Mouse (Mus musculus) right cerebral cortex, adult 2 months (tissue): ENCODE measurements around the gene St8sia1.
A peak's percentile ranks its signal among the peaks of the same experiment; 100 is the strongest.

Source experiments
- DNase-seq, 2 experiments: peaks; one replicate each; pipeline ENCODE4 v3.0.0; 2021 to 2022; ENCODE audit warnings: low spot score in 2 of 2

Gene St8sia1

GRCm38 (mm10) chr6:142867023-142867422 is 97.2 kb downstream of the St8sia1 start:
- DNase-seq: no peak

GRCm38 (mm10) chr6:142865199-142865598 is 99.1 kb downstream of the St8sia1 start:
- DNase-seq: no peak

DNA sequence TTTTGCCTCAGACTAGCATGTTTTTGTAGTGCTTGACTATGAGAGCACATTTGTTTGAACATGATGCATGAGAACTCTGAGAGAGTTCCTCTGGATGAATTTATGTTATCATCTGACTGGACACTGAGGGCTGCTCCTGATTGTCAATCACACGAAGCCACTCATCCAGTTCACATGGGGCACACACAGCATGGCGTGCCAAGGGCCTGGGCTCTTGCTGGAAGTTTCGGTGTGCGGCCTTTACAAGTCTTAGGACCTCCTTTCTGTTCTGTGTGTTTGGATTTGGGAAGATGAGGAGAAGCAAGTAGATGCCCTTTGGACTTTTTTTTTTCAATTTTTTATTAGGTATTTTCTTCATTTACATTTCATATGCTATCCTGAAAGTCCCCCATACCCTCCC is 100.4 kb downstream of the St8sia1 start:
- no peak for DNase-seq

DNA sequence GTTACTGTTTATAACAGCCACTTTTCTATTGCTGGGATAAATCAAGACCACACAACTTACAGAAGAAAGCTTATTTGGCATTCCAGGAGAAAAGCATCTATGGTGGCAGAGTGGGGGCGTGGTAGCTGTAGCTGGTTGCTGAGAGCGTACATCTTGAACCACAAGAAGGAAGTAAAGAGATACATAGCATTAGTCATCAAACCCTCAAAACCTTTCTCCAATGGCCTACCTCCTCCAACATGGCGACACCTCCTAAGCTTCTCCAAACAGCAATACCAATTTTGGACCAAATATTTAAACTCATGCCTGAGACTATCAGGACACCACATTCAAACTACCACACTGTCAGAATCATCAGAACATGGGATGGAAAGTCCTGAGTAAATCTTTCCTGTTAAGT is 102.0 kb downstream of the St8sia1 start:
- no peak for DNase-seq

DNA sequence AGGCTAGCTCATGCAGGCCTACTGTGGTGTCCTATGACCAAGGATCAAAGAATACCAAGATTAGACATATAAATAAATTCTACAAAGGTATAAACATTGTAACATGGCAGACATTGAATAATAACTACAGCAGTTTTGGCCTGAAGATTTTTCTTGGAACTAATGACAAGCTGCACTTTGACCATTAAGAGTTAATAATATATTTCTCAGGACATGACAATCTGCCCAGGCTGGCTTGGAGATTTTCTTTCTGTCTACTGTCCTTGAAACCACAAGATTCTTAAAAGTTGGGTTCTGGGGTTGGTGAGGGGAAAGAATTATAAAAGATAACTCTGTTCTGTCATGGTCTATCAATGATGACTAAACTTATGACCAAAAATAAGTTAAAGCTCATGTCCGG is 103.9 kb downstream of the St8sia1 start:
- no peak for DNase-seq

GRCm38 (mm10) chr6:142859946-142860345 is 104.3 kb downstream of the St8sia1 start:
- DNase-seq: no peak

DNA sequence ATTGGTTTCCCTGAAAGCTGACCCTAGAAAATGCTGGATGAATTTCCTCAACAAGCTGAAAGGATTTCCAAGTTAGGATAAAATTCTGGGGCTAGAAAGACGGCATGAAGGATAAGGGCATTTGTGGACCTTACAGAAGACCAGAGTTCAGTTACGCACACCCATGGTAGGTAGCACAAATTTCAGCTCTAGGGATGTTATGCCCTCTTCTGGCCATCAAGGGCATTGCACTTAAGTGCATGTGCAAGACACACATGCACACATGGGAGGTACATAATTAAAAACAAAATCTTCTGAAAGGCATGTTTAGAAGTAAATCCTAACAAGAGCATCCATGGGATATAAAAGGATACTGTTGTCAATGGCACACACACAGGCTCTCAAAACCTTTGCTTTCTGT is 105.3 kb downstream of the St8sia1 start:
- no peak for DNase-seq

DNA sequence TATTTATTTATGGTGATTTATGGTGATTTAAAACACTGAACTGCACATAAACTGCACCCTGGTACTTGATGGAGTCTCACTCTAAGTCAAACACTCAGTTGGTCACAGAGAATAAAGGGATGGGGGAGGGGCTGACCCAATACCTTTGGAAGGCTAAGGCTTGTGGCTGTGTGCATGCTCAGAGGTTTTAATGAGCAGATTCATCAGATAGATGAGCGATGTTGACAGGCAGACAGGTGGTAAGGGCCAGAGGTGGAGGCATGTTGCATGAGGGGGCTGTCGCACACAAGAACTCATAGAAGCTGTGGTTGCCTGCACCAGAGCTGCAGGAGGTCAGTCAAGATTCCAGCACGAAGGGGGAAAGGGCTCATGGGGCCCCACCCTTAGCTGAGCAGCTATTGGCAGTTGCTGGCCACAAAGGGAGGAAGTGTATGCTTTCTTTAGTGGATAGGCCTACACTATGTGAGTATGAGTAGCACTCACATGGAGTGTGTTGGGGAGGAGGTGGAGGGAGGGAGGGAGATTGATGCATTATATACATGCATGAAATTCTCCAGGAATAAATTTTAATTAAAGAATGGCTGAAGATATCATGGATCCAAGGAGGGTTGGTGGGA is 107.9 kb downstream of the St8sia1 start:
- DNase-seq: no peak

GRCm38 (mm10) chr6:142855761-142856160 is 108.5 kb downstream of the St8sia1 start:
- DNase-seq: no peak

GRCm38 (mm10) chr6:142852419-142853377 is 111.6 kb downstream of the St8sia1 start:
- DNase-seq: peak in 1 of 2 experiments; percentile 46

DNA sequence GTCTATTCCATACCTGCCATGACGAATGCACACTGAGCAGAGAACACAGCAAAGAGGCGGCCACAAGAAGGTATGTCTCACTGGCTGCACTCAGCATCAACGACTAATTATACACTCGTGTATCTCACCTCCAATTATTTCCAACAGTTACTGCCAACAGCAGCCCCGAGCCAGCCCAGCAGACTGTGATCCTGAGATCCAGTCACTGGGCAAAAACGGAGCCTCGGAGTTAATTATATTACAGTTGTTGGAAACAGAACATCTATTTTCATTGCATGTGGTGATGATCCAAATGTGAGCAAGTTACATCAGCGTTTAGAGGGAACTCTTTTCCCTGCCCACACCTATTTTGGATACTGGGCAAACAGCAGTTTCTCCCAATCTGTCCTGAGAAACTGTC is 113.8 kb downstream of the St8sia1 start:
- DNase-seq: peak; percentile 37 to 46

- DNase-seq: no peak
Measured at GRCm38 (mm10) chr6:142849326-142849725, 114.9 kb downstream of the St8sia1 start.

DNA sequence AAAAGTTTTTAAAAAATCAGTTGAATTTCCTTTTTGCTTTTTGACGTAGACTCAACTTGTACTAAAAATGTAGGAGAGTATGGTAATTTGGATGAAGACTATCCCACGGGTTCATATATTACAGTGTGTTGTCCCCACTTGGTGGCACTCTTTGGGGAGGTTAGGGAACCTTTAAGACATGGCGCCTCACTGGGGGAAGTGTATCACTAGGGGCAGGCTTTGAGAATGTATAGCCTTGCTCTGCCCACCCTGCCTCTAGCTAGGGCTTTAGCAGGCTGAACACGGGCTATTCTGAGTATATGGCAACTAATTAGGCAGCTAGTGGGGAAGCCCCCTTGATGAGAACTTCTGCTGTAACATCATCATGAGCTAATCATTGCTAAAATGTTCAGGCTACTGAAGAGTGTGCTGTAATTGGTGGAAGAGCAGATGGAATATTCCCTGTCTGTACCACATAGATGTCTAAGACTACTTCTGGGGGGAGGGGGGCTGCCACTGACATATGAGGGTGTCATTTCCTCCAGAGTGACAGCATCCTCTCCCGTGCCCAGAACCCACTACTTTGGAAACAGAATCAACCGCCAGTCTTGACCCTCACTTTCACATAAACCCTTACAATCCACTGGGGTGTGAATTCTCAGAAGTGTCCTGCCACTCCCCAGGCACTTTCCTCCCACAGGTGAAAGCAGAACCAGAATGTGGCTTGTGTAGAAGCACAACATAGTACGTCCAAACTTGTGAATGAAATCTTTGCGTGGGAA is 116.2 kb downstream of the St8sia1 start:
- no peak for DNase-seq

- no peak for DNase-seq
Measured at GRCm38 (mm10) chr6:142846855-142847254, 117.4 kb downstream of the St8sia1 start.

DNA sequence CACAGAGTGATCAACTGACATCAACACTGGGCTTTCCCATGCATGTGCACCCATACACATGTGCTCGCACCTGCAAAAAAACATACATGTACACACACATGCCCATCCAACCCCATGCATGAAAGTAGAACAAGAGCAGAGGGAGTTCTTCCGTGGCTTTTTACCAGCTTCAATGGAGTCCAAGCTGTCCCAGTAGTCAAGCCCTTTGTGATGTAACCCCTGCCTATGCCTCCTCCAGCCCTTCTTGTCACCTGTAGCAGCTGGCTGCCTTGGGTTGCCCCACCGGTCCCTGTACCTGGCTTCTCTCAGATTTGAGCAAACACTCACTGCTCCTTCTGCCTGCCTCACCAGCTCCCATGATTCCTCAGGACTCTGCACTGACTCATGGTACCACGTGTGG is 119.2 kb downstream of the St8sia1 start:
- no peak for DNase-seq

DNA sequence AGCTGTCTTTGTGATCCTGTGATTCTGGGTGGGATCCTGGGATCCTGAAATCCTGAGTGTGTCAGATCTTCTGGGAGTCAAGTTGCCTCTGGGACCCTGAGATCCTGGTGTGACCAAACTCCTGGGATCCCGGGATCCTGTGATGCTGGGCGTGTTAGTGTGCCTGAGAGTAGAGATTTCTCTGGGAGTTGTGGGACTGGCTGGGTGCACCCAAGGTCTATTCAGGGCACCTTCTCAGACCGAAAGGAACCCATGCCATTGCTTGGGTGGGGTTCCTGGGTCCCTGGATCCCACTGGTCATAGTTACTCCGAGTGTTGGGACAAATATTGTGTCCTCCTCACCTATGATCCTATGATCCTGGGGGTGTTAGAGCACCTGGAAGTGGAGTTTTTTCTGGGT is 120.2 kb downstream of the St8sia1 start:
- DNase-seq: no peak

GRCm38 (mm10) chr6:142838501-142838900 is 125.8 kb downstream of the St8sia1 start:
- no peak for DNase-seq

- no peak for DNase-seq
Measured at GRCm38 (mm10) chr6:142837326-142837725, 126.9 kb downstream of the St8sia1 start.

DNA sequence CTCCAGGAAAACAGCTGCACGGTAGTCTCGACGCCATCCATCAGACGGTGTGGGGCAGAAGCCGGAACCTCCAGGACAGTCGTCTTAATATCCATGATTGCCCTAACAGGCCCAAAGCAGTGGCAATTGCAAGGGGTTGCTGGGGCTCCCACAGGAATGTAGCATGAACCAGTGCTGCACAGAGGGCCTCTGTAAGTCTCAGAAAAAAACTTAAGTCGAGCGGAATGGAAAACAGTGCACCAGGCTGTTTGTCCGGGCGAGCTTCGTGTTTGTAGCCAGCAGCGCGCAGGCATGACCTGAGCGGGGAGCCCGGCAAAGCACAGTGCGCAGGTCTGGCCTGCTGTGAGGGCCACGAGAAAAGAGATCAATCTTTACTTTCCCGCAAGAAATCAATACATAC is 128.5 kb downstream of the St8sia1 start:
- no peak for DNase-seq

DNA sequence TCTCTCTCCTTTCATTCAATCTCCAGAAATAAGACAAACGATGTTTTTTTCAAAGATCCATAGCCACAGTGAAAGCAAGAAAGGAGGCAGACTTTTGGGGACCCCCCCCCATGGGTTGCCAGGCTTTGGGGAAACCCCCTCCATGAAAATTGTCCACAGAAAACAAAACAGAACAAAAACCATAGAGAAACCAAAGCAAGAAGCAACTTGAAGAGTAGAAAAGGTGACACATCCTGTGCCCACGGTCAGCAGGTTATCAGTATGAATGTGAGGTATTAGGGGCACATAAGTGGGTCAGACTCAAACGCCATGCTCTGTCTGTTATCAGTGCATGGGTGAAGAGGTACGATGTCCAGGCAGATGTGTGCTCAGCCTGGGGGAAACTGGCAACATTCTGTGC is 129.3 kb downstream of the St8sia1 start:
- DNase-seq: no peak

DNA sequence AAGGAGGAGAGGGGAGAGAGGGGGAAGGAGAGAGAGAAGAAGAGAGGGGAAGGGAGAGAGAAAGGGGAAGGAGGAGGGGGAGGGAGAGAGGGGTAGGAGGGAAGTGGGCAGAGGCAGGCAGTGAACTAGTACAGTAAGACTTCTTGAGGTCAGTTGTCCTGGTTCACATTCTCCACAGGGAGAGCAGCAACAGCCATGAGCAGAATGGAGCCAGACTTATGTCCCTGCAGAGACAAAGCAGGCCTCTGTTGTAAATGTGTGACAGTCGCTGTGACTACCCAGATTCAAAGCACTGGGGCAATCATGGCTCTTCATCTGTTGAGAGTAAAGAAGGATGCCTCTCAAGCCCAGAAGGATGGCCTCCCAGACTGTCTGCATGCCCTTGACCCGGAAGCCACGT is 132.5 kb downstream of the St8sia1 start:
- DNase-seq: no peak

- no peak for DNase-seq
Measured at GRCm38 (mm10) chr6:142831243-142831642, 133.0 kb downstream of the St8sia1 start.
